Mouse (Mus musculus) naive thymus-derived CD4-positive, alpha-beta T cell, adult 2 months (primary cell): ENCODE measurements around the gene Ssbp1.
A peak's percentile ranks its signal among the peaks of the same experiment; 100 is the strongest.

ENCODE experiments used
- DNase-seq: peaks from one replicate; pipeline ENCODE4 v3.0.0-alpha.2; 2011; ENCODE audit warnings: low read depth

Ssbp1 gene

GRCm38 (mm10) chr6:40454436-40455041, 16.6 kb upstream of the Ssbp1 start:
- DNase-seq, result peak; percentile 63

DNA sequence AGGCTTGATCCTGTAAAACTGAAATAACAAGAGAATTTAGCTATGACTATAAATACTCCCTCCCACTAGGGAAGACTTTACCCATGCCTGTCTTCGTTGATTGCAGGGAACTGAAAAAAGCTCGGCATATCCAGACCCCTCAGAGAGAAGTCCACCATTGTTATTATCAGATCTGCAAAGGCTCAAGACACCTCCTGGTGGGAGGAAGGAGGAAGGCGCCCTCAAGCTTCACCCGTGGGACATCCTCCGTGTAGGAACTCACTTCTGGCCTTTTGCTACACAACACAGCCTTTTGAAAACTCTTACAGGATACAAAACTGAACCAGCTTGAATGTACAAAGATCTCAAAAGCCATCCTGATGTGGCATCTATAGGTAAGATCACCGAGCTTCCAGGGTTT, 5.4 kb upstream of the Ssbp1 start:
- DNase-seq, result peak; percentile 33

DNA sequence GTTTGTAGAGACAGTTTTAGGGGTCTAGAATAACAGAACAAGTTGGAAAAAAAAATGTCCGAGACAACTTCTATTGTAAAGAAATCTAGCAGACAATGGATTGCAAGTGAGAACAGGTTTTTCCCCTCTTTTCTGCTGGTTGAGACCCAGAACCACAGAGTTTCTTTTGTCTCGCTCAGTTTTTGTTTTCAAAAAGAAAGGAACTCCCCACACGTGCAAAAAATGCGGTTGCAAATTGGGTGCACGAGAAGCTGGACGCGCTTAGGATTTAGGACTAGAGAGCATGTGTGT, 513 bp downstream of the Ssbp1 start:
- no peak for DNase-seq

DNA sequence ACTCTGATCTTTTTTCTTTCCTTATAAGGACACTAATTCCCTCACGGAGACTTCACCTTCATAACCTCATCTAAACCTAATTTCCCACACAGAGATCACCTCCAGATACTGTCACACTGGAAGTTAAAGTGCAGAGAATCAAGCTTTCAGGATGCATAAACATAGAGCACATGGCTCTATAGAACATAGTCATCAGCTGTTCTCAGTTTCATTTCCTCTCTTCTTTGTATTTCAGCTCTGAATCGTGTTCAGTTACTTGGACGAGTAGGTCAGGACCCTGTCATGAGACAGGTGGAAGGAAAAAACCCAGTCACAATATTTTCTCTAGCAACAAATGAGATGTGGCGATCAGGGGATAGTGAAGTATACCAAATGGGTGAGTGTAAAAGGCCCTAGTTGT, 5.0 kb downstream of the Ssbp1 start:
- no peak for DNase-seq

DNA sequence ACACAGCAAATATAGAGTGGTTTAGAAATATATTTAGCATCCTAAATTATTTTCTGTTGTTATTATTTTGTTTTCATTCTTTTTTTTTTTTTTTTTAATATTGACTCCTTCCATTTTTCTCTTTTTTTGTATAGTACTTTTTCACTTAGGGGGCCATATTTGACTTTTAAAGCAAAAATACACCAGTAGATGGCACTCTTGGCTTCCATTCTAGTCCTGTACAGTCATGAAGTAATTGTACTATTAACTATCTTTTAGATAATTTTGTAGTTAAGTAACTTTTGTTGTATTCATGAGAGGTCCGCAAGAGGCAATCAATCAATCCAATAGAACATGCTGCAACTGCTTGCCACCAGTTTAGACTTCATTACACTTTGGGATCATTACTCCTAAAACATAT, 8.6 kb downstream of the Ssbp1 start:
- peak; percentile 48 for DNase-seq

DNA sequence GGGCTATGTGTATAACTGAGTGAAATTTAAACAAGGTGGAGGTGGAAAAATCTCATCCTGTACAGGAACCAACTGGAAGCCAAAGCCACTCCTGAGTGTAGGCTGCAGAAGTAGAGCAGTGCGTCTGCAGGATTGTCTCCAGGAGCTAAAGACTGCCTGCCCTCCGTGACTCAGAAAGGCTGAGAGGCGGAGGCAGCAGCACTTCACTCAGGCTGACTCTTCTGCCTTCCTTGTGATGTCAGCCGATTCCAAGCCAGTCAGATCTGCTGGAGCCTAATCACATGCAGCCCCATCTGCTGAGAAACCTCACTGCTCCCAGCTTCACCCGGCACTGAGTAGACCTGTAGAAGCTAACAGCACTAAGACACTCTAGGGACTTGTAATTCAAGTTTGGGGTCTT, 11.2 kb downstream of the Ssbp1 start:
- DNase-seq, result no peak

DNA sequence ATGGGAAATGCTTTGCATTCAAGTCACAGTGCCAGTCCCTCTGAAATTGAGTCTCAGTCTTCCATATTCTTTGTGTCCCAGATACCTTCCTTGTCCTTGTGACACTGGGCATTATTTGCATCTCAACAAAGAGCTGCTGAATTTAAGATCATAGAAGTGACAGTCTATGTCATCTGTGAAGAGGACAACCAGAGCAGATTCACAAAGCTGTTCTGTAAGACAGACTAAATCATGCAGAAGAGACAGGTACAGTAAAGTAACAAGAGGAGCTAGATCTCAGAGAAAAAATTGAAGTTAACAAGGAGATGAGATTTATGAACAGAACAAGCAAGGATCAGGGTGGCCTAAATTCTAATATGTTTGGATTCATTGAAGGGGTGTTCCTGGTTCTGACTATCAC, 19.8 kb downstream of the Ssbp1 start, which contains the start of gene Tas2r137:
Tas2r137 (plus strand) TSS at position 301 of the 400 bp plus-strand sequence.
- no peak for DNase-seq

DNA sequence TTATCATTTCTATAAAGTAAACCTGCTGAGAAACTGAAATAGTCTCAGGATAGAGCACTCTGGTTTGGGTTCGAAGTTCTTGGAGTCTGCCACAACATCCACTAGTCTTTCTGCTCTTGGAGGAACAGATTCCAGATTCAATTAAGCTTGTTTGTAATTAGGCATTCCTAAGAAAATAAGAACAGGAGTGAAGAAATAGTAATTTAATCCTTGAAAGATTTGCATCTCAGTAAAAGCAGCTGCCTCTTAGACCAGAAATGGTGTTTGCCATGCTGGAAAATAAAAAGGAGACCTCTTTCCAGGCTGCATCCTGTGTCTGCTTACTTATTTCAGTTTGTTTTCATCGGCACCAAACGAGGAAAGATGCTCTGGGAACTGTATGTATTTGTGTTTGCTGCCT, 22.1 kb downstream of the Ssbp1 start, which contains the start of gene Tas2r108:
Tas2r108 (plus strand) TSS at position 301 of the 400 bp plus-strand sequence.
- no peak for DNase-seq

DNA sequence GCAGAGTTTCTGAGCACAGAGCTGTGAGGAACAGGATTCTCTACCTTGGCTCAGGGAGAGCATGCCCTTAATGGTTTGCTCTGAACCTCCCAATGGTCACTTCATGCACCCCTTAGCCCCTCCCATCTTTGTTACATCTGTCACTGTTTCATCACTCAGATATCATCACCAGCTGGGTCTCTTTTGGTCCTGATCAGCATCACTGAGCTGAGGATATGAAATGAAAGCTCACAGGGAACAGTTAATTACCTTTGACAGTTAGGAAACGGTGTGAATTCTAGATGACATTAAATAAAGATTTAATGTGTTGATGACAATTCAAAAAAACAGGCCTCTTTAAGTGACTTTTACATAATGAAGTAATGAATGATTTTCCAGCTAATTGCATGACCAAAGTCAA, 48.3 kb downstream of the Ssbp1 start, which contains the start of gene Prss37:
Prss37 (minus strand) TSS at position 101 of the 400 bp plus-strand sequence.
- no peak for DNase-seq
